Mouse (Mus musculus) spleen, adult 12 weeks (tissue): ENCODE measurements around the gene Clec12a.

ENCODE experiments used
- DNase-seq: peaks from one replicate; pipeline ENCODE4 v3.0.0; 2022; ENCODE audit warnings: low spot score

Clec12a gene

DNA sequence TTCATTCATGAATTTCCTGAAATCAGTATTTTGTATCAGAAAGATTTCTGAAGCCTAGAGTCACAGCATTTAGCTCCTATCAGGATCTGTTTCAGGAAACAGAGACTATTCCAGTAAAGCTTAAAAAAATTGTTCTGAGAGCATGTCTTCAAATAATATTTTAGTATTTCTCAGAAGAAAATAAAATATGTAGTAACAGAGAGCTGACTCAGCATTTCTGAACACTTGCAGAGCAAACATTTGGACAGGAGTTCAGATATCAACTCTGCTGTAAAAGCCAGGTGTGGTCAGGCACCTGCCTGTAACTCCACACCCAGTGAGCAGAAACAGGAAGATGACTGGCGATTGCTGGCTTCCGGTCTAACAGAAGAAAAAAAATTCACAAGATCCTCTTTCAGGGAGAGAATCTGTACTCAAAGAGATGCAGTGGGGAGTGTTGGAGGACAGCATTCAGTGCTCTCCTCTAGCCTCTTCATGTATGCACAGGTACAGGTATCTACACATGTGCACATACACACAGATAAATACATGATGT lies 32.5 kb downstream of the Clec12a start:
- DNase-seq = no peak

DNA sequence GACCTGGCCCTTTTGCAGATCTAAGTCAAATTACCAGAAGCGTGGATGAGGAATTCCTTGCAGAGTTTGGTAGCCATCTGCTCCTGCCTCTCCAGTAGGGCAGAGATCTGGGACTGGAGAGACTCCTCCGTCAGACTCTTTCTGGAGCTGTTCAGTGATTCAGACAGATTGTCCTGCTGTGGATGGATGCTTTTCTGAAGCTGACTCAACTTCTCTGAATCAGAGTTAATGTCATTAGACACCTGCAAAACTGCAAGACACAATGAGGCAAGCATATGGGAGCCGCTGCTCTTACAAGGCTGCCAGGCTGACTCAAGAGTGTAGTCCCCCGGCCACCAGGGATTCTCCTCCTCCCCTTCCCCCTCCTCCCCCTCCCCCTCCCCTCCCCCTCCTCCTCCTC lies 38.0 kb downstream of the Clec12a start:
- no peak for DNase-seq

DNA sequence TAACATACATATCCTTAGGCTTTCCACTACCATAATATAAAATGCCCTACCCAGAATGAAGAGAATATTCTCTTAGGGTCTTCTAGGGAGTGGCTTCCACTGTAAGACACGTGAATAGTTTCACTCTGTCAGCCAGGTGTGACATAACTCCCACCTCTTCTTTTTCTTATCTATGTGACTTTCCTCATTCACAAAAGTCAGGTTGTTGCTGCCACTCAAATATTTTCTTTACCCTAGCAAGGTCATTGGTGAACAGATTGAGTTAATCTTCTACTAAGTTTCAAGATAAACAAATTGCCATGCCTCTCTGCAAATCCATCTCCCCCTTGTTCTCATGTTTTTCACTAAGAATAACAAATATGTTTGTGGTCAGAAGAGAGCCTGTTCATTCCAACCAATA lies 39.2 kb downstream of the Clec12a start:
- DNase-seq = no peak

DNA sequence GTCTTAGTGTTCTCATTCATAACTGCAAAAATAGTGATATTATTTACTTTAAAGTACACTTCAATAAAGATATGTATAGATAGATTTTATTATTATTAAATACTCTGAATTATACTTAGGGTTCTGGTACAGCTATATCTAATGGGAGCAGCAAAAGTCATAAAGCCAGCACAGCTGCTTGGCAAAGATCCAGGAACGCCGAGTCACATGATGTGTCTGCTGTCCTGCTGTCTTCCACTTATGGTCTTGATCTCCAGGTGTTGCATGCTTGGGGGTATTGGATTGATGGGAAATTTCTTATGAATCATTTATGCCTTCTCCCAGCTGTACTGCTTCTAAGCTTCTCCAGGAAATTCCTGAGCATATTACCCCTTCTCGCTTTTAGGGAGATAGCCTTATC lies 41.0 kb downstream of the Clec12a start:
- no peak for DNase-seq

DNA sequence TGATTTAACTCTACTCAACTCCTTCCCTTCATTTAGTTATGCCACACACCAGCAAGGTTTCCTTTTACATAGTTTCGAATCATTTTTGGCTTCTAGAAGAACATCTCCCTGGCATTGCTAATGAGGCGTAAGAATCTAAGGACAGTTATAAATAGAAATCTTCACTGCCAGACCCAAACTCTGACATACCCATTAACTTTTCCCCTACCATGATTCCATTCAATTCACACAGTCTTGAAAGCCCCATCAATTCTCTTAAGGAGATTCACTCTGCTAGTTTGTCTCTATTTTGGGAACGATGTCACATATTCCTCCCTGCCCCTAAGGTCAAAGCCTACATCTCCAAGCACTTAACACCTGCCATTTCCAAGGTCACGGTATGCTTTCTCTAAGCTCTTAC lies 42.5 kb downstream of the Clec12a start:
- DNase-seq = no peak

DNA sequence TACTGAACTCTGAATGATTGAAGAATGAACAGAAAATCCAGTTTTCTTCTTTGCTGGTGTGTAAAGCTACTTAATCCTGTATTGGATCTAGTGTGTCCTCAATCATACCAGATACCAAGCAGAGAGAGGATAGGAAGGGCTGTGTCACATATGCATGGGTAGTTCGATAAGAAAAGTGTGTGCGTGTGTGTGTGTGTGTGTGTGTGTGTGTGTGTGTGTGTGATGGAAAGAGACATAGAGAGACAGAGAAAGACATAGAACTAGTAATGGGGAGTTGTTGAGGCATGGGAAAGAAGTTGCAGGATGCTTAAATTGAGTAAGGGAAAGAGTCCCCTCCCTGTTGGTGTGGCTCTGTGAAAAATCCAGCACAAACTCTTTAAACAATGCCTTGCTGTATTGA lies 43.3 kb downstream of the Clec12a start, which contains the start of gene Clec12b:
Clec12b (minus strand) TSS at position 101 of the 400 bp plus-strand sequence.
- DNase-seq = no peak

DNA sequence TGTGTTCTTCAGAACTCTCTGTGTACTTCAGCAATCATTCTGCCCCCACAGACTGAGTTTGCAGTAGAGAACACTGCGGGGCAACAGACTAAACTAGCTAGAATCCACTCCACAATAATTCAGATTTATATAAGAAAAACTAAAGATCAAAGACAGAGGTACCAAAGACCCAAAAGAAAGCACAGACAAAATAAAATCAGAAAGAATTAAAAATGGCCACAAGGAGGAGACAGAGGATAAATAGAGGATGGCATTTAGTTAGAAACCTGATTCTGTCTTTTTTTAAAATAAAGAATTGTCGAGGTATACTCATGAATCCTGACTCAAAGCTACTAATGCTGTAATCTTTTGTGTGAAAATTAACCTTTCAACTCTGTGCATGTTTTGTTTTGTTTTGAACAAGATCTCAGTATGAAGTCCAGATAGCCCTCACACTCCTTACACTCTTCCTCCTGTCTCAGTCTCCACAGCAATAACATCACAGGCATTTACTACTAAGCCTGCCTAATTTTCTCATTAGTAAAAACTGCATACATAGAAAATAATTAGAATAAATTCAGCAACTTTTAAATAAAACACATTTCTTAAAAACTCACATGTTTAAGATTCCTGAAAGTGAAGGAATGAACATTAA lies 50.7 kb downstream of the Clec12a start:
- no peak for DNase-seq

DNA sequence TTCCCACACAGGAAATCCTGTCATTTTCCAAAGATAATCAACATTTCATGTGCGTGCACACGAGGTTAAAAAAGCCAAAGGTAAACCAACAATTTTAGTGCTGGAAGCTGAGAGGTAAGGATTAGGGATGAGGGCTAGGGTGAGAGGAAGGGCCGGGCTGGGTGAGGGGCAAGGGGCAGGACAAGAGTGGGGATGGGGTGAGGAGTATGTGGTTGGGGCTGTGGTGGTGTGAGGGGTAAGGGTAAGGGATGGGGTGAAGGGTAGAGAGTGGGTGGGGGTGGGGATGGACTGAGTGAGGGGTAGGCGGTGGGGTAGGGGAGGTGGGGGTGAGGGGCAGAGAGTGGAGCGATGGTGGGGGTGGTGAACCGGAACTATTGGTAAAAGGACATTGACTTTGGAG lies 51.2 kb downstream of the Clec12a start:
- no peak for DNase-seq

DNA sequence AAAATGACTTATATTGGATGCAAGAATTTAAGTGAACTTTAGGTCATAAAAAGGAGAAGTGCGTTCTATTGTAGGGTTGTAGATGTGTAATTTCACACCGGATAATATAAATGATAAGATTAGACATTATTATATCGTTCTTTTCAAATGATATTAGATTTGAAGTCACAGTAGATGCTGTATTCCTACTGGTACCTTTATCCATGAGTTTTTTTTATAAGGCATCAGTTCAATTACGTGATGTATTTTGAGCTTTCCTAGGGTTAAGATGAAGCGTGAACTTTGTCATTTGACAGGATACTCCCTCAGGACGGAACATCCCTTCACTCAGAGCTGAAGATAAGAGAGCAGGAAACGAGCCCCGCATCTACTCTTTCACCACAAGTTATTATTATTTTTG lies 54.5 kb downstream of the Clec12a start, which contains the start of gene Clec1b:
Clec1b (plus strand) TSS at position 301 of the 400 bp plus-strand sequence.
- no peak for DNase-seq

DNA sequence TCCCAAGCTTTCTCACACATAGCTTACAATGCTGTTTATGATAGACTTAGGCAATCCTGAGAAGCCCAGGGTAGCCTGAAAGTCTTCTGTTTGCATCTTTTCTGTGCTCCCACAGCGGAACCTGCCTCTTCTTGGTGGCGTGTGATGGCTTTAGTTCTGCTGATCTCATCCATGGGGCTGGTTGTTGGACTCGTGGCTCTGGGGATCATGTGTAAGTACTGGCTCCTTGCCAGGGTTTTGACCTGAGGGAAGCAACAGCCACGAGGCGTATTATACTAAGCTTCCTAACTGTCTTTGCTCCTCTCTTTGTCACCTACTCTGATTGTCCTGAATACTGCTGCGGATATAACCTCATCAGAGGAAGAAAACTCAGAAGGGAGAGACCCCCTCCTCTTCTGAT lies 57.5 kb downstream of the Clec12a start:
- DNase-seq = no peak

DNA sequence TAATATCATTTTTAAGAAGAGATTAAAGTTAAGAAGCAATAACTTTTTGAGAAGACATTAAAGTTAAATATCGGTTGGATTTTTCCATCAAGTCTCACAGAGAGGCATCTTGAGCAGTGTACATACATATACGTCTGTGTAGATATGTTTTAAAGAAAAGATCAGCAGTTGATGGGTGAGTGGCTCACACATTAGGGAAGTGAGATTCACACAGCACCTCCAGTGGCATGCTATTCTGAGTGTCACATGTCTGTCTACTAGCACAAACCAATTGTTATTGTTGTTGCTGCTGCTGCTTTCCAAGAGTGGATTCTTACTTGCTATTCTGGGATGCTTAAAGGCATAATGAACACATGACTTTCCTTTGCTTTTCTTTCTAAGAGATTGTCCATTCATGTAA lies 59.9 kb downstream of the Clec12a start:
- no peak for DNase-seq

DNA sequence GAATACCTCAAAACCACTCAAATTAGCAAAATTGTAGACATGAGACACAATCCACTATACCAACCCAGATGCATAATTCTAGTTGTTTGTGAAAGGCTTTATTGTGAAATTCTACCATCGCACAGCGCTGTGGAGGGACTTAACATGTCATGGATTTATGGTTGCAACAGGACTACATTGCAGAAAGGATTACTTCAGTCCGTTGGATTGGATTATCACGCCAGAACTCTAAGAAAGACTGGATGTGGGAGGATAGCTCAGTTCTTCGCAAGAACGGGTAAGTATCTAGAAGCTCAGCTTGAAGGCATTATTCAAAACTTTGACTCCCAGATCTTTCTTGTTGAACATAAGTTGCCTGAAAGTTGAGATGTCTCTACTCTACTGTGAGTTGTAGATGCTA lies 60.9 kb downstream of the Clec12a start:
- no peak for DNase-seq

DNA sequence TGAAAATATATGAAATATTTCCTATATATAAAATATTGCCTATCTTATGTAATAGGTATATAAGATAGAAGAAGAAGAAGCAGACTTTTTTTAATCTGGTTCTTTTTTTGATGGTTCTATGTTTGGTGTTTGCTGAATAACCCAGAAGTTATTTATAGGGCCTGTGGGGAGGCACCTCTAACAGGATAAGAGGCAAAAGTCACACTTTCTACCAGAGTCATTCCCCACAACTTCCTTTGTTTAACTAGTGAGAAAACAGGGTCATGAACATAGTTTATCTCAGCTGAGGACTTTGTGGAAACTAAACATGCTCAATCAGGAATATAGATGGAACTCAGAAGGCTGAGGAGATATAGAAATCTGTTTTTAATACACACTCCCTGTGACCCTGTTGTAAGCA lies 63.5 kb downstream of the Clec12a start:
- no peak for DNase-seq

DNA sequence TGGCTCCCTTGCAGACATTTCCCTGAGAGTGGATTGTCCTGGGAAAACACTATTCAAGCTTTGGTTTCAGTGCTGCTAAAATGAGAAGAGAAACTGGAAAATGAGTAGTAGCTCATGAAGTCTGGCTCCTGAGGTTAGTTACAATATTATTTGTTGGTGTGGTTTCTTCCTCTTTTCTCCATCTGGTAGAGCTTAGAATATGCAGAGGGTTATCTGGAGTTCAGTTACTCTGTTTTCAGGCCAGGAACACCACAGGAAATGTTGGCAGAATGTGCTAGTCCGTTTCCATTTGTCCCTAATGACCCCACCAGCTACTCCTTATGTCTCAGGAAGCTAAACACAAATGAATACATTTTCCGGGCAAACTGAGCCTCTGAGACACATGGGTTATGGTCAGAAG lies 64.8 kb downstream of the Clec12a start:
- no peak for DNase-seq

DNA sequence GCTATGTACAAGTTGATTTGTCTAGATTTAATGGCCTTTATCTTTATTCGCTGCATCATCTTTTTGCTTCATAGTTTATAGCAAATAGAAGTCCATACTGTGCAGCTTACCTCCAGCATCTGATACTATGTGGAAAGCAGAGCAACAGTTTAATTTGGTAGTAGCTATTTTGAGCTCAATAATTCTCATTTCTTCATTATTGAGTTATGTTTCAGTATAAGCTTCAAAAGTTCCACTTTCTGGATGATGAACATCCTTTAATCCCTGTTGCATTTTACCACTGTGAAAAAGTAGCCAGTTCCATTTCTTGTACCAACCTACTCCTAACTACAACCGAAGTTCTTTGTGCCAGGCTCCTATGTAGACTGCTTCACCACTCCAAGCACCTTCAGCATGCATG lies 66.1 kb downstream of the Clec12a start, which contains the start of gene Clec9a:
Clec9a (plus strand) TSS at position 301 of the 400 bp plus-strand sequence.
- no peak for DNase-seq

DNA sequence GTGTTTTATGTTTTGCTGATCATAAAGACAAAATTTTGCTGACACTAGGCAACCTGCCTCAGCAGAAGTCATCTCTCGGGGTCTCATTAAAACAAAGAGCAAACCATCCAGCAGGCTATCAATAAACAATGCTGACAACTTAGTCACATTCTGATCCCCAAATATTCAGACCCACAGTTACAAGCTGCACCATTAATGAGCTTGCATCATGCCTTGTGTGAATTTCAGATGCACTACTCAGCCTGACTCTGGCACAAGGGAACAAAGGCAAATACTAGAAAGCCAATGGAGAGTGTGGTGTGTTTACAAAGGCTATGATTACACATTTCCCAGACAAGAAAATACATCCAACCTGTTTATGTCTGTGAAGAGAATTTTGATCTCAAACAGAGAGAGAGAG lies 71.7 kb downstream of the Clec12a start:
- no peak for DNase-seq
